Mouse (Mus musculus) layer of hippocampus, postnatal 14 days (tissue): Measurements from ENCODE around the gene Zfp423. TPM values are rescaled to one million over a fixed set of nuclear protein-coding genes. Genes with fewer than 3 reads are reported as not detected.
A peak's percentile ranks its signal among the peaks of the same experiment; 100 is the strongest.
"Not testable (repeated sequence)": the region's sequence is repeated elsewhere in the genome, so short reads cannot be mapped to it uniquely, and the experiment has no call there.

Source experiments
- DNase-seq, 2 experiments: peaks; one replicate each; pipeline ENCODE4 v3.0.0; 2021 to 2022; ENCODE audit warnings: low spot score in 2 of 2, mixed read lengths in 1 of 2
- total RNA-seq, 2 experiments: library from RNA; stranded (reverse); gene quantifications; 2 replicates each; pipeline ENCODE4 v1.2.3; 2021

Gene Zfp423
- total RNA-seq, 2 experiments from 2014 or later = 29.9 to 32.3 TPM

DNA sequence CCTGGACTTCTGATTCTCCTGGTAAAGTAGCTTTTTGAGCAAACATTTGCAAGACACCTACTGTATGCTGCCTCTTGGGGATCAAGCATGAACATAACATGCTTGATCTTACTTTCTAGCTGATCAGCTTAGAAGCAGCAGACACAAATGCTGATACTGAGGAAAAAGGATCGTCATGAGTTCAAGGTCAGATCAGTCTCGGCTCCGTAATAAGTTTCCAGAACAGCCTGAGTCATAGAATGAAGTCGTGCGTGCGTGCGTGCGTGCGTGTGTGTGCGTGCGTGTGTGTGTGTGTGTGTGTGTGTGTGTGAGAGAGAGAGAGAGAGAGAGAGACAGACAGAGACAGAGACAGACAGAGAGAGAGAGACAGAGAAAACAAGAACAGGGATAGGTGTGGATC lies 117.3 kb downstream of the Zfp423 start:
- not testable (repeated sequence) for DNase-seq

DNA sequence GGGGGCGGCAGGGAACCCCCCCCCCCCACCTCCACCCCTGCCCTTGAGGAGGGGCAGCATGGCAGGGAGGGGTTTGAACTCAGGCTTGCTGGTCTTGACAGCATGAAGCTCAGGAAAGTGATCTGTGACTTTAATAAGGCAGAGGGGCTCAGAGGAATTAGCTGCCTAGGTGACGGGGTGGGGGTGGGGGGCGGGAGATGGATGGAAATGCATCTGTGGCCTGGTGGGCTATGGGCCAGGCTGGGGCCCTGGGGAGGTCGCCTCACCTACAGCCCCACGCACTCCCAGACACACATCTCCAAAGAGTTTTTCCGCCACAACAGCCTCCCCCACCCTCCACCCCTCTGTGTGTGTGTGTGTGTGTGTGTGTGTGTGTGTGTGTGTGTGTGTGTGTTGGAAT lies 122.1 kb downstream of the Zfp423 start:
- DNase-seq = no peak

DNA sequence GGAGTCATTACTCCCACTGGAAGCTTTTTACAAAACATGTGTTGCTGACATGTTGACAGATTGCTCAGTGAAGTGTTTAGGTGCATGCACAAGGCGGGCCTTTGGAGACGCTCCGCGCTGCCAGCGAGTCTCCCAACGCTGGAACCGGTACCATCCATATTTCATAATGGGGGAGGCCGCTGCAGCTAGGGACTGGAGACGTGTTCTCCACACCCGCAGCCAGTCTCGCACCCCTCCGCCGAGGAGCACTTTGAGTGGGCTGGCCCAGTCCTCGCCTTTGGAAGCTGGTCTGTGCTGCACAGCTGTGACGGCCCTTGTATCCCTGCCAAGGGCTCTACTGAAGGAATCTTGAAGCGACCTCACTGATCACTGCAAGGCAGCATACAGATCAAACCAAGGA lies 122.5 kb downstream of the Zfp423 start:
- peak; percentile 35 to 51 for DNase-seq

DNA sequence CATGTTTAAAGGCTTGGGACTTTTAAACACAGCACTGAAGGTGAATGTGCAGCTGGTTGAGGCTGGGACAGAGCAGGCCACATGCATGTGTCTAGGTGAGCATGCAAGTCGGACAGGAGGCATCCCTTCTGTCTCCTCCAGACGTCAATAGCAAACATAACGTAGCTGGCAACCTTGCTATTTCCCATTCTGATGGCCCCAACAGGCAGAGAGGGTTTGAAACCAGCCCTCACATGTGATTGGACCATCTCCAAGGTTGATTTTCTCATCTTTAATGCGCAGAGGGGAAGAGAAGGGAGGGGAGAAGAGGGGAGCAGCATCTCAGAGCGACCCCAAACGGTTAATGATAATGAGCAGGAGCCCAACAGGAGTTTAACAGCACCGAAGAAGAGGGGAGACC lies 123.5 kb downstream of the Zfp423 start:
- no peak for DNase-seq

DNA sequence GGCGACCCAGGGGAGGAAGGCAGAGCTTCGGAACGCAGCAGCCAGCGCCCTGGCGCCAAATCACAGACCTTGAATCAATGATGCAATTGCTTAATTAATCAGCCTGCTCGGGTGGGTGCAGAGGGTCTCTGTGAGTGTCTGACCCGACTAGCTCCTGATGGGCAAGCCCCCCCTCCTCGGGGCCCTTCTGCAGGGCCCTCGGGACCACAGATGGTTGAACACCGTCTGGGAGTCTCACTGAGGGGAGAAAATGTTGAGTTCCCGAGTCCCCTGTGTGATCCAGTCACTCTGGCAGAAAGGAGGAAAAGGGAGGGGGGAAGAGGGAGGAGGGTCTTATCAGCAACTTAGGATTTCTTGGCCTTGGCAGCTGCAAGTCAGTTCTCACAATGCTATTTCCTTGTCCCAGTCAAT lies 124.0 kb downstream of the Zfp423 start:
- DNase-seq = no peak

DNA sequence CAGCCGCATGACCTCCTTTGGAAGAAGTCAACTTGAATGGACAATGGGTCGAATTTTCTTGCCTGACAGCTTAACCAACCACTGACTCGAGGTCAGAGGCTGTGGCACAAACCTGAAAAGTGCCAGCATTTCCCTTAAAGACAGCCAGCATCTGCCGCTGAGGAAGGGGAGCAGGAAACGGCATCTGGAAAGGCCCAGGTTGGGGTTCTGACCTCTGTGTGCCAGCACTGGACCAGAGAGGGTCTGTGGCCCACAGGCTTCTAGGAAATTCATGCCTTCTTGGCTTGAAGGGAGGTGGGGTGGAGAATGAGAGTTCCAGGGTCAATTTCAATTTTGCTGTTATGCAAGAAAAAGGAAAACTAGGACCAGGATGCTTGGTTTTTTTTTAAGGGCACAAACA lies 124.7 kb downstream of the Zfp423 start:
- DNase-seq = no peak

DNA sequence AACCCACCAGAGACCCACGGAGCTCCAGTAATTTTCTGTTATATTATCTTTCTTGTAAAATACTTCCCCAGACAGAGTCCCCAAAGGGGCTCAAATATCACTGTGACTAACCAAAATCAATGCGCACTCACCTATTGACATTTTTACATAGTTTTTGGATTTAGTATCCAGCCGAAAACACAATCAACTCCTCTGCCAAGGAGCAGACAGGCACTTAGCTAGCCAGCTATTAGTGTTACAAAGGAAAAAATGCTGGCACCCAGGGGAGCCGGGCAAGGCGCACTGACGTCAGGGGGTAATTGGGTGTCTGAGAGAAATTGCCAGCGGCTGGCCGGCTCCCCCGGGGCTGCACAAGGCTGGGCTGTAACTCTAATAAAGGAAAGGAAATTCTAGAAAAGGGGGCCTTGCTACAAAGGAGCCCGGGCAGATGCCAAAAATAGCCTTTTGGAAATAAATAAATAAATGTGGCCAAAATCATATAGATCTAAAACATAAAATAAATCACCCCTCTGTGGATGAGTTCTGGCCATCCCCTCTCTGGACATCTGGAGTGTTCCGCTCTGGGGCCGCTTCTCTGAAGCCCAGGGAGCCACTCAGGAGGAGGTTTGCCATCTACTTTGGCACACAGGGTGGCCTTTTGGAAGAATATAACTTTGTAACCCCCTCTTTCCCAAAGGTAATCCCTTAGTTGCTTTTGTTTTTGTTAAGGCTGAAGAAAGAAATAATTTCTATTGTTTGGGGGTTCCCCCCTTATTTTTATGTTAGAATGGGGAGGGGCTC lies 125.4 kb downstream of the Zfp423 start:
- peak in 1 of 2 experiments; percentile 49 for DNase-seq

DNA sequence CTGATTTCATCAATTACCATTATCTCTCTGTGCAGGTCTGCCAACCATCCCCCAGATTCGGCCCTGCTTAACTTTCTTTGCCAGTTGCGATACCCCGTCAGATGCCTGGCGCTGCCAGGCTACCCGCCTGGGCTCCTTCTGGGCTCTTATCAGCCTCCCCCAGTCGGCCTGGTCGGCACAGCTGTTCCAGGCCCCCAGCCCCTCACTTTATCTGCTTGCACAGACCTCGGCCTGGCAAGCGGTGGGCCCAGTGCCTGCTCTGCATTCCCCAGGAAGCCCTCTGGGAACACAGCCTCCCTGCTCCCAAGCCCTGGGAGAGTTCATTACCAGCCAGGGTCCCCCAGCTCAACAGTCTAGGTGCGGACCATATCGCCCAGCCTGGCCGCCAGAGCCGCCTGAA lies 126.1 kb downstream of the Zfp423 start:
- no peak for DNase-seq

DNA sequence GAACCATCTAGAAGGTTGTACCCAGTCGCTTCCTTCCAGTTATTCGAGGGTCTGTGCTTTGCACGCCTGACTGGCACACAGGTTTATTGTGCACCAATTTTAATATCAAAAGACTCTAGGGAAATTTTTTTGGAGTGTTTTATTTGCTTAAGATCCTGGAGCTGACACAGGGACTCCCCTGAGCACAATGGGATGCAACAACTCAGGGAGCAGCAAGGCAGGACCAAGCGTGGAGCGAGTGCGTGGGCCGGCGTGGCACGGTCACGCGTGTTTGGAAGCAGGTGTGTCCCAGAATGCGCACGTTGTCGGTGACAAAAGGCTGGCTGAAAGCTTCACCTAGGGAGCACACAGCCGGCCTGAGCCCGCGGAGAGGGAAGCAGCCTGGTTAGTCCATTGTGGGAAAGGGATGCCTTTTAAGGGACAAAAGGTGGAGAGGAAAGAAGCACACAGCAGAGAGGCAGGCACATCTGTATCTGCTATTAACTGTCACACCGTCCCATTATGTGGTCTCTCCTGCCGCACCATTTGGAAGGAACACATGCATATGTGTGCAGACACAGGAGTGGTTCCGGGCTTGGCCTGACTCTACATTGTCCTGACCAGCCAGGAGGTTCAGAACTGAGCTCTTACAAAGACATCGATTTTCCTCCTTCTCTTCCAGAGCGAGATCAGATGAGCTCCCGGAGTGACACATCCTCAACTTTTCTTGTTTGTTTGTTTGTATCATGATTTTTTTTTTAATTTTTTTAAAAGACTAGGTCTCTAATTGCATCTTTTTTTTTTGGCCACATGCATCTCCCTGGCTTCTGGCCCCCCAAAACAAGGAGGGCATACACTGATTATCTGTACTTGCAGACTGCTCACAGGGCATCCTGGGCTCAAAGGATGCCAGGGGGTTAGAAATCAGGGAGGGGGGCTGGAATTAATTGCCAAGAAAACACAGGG lies 126.7 kb downstream of the Zfp423 start:
- DNase-seq = no peak

DNA sequence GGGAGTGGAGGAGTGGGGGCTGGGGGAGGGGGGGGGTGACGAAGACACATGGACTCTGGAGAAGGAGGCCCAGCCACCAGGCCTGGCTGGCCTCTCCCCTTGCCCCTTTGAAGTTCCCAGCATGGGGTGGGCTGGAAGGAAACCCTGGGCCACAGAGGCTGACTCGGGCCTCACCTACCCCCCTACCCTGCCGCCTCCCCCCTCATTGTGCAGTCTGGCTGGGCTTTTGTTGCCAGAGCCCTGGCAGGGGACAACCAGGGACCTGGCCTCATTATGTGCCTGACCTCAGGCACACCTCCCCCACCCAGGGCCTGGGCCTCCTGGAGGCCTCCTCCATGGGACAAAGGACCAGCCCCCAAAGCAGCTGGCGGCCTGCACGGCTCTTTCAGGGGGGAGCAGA lies 127.8 kb downstream of the Zfp423 start:
- no peak for DNase-seq

DNA sequence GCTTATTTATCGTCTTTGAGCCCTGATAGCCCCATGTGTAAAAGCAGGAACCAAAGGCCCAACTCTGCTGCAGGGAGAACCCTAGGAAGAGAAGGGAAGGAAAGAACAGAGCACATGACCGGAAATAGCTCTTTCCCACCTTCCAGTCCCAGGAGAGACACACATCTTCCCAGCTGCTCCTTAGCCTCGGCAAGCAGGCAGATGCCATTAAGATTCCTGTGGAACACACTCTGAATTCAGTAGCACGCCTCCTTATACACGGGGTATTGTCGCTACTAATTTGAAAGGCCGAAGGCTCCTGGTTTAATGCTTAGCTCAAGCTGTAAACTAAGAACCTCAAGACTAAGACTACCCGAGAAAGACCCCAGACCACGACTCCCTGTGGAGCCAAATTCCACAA lies 128.3 kb downstream of the Zfp423 start:
- no peak for DNase-seq

DNA sequence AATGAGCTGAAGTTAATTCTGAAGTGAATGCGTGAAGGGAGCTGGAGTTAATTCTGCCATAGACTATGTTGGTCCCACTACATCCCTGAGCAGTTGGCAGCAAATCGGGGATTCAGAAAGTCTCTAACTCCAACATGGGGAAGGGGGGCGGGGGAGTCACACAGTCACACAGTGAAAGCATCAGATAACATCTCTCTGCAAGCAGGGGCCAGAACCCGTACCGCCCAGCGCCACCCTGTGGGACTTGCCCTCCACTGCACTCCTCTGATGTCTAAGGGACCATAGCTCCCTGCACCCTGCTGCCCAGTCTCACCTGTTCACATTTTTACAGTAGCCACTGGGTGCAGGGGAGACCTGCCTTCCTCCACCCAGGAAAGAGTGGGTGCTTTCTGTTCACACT lies 129.2 kb downstream of the Zfp423 start:
- no peak for DNase-seq

DNA sequence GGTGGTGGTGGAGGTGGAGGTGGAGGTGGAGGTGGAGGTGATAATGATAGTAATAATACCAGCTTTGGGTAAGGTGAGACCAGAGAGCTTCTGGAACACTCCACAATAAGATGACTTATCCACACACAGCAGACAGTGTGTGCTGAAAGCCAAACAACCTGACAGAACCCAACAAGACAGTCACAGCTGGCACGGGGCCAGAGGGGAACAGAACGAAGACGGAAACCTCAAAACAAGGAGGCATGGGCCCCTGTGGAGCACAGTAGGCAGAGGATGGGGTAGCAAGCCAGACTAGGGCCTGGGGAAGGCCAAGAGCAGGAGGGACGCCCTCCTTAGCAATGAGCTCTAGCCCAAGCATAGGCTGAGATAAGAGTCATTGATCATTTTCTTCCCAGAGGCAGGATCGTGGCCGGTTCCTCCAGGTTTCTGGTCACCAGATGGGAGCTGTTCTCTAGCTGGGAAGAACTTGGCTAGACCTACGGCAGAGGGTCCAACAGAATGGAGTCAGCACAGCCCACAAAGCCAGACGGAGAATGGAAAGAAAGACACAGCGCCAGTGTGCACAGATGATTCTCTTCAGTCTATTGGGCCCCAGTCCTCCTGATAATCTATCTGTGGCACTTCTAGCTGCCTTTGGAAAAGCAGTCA lies 133.3 kb downstream of the Zfp423 start:
- no peak for DNase-seq

DNA sequence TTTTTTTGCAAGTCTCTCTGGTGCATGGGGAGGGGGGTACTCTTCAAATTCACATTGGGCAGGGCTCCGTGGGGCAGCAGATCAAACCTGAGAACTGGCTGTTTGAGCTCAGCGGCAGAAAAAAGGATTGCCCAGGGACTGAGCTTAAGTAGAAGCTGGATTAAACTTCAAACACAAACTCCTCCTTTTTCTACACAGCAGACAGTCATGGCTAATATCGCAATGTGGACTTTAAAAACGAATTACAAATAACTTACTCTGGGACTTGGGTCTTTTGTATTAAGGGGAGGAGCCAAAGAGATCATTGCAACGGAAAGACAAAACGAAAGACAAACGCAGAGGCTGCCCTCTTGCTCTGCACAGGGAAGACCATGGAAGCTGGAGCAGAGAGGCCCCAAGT lies 136.2 kb downstream of the Zfp423 start:
- DNase-seq = no peak

DNA sequence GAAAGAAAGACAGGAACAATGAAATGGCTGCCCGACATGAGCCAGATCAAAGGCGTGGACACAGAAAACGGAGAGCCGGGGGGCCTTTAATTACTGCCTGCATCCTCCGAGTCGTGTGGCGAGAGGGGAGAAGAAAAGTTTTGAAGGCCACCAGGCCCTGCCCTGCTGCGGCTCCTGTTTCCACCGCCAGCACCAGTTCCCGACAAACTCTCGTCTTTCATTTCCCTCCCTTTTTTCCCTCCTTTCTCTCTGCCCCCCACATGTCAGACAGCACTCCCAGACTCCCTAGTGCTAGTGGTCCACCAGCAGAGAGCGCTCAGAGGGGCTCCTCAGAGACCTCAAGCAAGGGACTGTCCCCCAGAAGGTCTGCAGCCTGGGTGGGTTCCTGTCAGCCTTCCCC lies 136.7 kb downstream of the Zfp423 start:
- no peak for DNase-seq

DNA sequence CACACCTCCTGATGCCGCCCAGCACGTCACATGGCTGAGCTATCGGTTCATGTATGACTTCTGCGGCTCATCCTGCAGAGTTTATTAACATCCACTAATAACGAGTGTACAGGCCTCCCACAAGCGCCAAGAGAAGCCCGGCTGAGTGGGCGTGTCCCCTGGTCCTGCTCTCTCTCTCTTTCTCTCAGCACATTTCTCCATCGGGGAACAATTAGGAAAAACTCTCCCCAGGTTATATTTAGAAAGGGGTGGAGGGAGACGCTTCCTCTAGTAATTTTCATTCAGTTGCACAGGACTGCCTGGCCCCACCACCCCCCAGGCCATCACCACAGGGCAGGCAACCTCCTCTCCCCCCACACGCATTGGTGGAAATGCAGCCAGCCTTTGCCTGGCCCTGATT lies 137.2 kb downstream of the Zfp423 start:
- no peak for DNase-seq

DNA sequence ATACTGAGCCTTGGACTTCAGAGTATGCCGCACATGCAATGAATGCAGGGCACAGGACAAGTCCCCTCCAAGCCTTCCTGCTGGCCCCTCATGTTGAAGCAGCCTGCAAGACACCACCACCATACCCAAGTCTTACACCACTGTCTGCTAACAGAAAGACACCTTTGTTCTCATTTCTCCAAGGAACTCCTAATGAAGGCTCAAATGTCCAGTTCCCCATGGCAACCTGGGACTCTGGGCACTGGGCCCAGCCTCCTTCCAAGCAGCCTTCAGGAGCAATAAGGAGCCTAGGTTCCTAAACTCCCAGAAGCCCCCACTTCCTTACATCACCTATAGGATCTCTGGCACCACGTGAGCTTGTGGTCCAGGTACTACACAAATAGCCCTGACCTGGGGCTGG lies 137.7 kb downstream of the Zfp423 start:
- no peak for DNase-seq

DNA sequence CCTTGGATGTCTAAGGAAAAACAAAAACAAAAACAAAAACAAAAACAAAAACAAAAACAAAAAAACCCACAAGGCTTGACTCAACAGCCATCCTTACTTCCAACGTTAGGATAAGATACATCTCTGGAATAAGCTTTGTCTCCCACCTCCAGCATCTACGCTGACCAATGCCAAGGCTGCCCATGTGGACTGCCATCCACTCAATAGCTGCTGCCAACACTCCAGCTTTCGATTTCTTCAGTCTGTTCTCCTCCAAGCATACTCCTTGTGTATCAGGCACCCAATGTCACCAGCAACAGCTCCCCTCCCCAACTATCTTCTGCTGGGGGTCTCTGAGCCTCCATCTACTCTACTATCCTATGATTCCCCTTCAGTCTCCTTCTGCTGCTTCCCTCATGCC lies 140.1 kb downstream of the Zfp423 start:
- DNase-seq = no peak

DNA sequence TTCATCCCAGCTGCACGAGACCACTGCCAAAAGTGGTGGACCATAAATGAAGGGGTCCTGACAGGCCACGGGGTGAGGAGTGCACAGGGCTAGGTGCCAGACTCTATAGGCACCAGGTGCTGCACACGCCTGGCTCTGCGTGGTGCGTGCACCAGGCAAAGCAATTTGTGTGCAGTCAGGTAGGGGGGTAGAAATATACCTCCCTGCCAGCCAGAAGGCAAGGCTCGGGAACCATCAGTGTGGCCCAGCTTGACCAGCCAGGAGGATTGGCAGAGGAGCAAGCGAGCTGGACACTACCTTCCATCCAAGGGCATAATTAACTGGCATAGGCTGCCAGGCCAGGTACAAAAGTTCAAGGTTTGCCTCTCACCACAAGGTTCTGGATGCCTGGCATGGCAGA lies 140.9 kb downstream of the Zfp423 start:
- no peak for DNase-seq

DNA sequence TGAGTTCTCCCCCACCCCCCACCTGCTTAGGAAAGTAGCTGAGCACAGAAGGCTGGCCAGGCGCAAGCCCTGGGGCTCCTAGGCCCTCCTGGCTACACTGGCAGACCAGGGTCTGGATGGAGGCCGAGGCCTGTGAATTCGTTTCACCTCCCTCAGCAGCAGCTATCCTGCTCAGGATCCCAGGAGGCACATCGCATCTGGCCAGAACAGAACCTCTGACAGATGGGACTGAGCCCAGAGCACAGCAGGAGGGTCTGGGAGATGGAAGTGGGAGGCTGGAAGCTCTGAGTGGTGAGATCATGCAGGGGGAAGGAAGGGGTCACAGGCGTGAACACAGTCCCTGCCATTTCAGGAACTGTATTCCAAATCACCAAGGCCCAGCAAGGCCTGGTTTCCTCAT lies 143.3 kb downstream of the Zfp423 start:
- DNase-seq = no peak

DNA sequence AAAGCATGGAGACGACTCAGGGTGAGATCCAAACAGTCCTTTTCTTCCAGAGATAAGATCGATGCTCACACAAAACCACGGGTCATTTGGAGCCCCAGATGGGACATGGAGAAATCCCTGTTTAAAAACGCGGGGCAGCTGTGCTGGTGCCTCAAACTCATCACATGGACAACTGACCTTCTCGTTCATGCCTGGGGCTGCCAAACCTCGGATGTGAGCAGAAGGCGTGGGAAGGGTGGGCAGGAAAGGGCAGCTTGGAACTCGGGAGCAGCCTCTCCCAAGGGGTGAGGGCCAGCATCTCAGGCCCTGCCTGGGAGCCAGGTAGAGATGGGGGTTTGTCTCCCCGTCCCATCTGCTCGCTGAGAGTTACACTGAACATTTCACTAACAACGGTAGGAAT lies 146.7 kb downstream of the Zfp423 start:
- no peak for DNase-seq

DNA sequence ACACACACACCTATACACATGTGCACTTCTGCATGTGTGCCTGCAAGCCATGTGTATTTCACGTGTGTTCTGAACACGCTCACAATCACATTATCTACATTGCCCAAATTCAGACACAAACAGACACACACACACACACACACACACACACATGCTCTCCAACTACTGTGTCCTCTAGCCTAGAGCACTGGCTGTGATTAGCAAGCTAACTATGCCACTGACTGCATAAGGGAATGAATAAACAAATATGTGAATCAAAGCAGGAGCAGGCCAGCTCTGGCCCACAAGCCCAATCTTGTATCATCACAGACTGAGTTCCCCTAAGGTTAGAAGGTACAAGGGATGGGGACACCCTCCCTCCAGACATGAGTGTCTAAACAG lies 147.3 kb downstream of the Zfp423 start:
- DNase-seq = no peak
